Mouse (Mus musculus): ENCODE measurements at regions not wholly inside any gene's neighbourhood (a gene's known extent, or its start where the extent isn't known, plus 50 kb on each side); places are given as distances from the start of the nearest gene placed in this dataset.

GRCm38 (mm10) chr9:101340796-101341465 lies 89.3 kb upstream of the Ppp2r3a start:
- TF ChIP-seq ZC3H11A (IDR thresholded peaks at IDR 0.05; ENCODE audit: low read depth, low read length) = no peak
- TF ChIP-seq MAX (IDR thresholded peaks at IDR 0.05; ENCODE audit: low read length) = no peak
- no peak for TF ChIP-seq CTCF (IDR thresholded peaks at IDR 0.05 in 2 of 3, conservative IDR thresholded peaks at IDR 0.05 in 1 of 3; ENCODE audit: control insufficient read depth in 1 of 3, insufficient read depth in 1 of 3, low read depth in 2 of 3, low read length in 3 of 3, poor library complexity in 1 of 3, severe bottlenecking in 1 of 3)
- TF ChIP-seq MXI1 (IDR thresholded peaks at IDR 0.05; ENCODE audit: low read depth, low read length) = no peak
- TF ChIP-seq GATA1 (IDR thresholded peaks at IDR 0.05; ENCODE audit: low read depth, low read length) = no peak
- no peak for TF ChIP-seq POLR2A (IDR thresholded peaks at IDR 0.05; ENCODE audit: control insufficient read depth in 1 of 2, insufficient read depth in 1 of 2, low read depth in 1 of 2, low read length in 2 of 2, poor library complexity in 1 of 2)
- no peak for TF ChIP-seq EP300 (IDR thresholded peaks at IDR 0.05; ENCODE audit: low read depth in 1 of 2, low read length in 2 of 2)
- no peak for TF ChIP-seq MYC (IDR thresholded peaks at IDR 0.05; ENCODE audit: low read depth, low read length)

Measured in MEL (cell line).